Comparison of ENCODE assay signal across 10 mouse cellular contexts in the genomic region with DNA sequence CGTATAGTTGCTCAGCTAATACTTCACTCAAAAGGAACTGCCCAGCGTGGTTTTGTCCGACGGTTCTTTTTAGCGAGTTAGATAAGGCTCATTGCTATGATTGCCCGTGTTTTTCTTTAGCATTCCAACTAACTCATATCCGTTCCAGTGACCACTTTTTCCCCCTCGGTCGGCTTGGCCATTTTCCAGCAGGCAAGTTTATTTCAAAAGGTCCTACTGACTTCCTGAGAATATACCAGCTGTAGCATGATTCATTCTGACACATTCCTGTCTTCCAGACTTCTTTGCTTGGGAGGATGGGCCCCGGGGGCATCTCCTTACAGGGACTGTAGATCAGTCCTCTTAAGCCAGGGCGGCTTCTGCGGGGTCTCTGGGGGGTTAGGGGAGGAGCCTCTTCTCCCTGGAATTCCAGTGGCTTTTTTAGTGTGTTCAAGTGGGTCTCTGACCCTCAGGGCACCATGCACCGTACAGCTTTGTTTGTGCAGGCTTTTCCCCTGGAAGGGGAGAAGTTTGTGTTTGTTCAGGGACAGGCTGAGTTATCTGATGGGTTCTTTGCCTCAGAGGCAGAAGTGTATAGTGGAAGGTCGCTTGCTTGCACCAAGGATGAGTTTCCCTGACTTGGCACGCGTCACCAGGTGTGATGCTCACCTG. TPM values are rescaled to one million over a fixed set of nuclear protein-coding genes. Genes with fewer than 3 reads are reported as not detected.
A peak's percentile ranks its signal among the peaks of the same experiment; 100 is the strongest.
DNase-seq lines count a peak whose midpoint lies in the region; ATAC-seq and TF ChIP-seq lines count a peak whose summit lies in the region.
"Had no signal": no experiment of that assay in that cellular context is flagged by ENCODE, and none has a peak within 500 bp of the region (broad histone marks: within the 10 kb centered on the region; RNA-seq: fewer than 3 reads in every experiment).

No protein-coding gene starts in this region.

- H3K27ac ChIP-seq in heart, embryonic 14.5 days (replicated peaks in 1 of 2; ENCODE audit: control insufficient read depth in 1 of 2, insufficient read depth in 1 of 2, low read depth in 2 of 2, low read length in 2 of 2) = peak overlapping the region; percentile 80 to 85
- peak overlapping the region; percentile 2; the same call in 1 of the 2 replicates for H3K27ac ChIP-seq in limb, embryonic 14.5 days (replicated peaks; ENCODE audit: low read depth, low read length)

- H3K4me1 ChIP-seq in heart, embryonic 14.5 days (ENCODE audit: control insufficient read depth in 2 of 2, insufficient read depth in 2 of 2, low read length in 2 of 2) = peaks cover 43 to 71% of the 10 kb centered on the region in 2 experiments
- peaks cover 33% of the 10 kb centered on the region for H3K4me1 ChIP-seq in limb, embryonic 14.5 days (ENCODE audit: control insufficient read depth, insufficient read depth, low read length)

- peak; percentile 67 for DNase-seq in adrenal gland, adult 2 months
- DNase-seq in adrenal gland, adult 18-20 months (ENCODE audit: low spot score in 2 of 2) = no peak
- peak; percentile 68 for DNase-seq in adrenal gland, postnatal 10 days
- peak; percentile 73 for DNase-seq in limb, embryonic 14.5 days (ENCODE audit: low spot score)
- no peak for DNase-seq in right cerebral cortex, adult 18-20 months
- no peak for DNase-seq in layer of hippocampus, postnatal 36 days
- no peak for DNase-seq in right cerebral cortex, postnatal 25 days

- peak overlapping the region; percentile 45; the same call in 1 of the 2 replicates for H3K9ac ChIP-seq in heart, embryonic 14.5 days (ENCODE audit: low read length)
- no peak overlapping the region for H3K9ac ChIP-seq in limb, embryonic 14.5 days (ENCODE audit: low read depth, low read length, severe bottlenecking)

- H3K36me3 ChIP-seq in heart, embryonic 14.5 days (ENCODE audit: control insufficient read depth, insufficient read depth, low read length) = peaks cover 95% of the 10 kb centered on the region
- H3K36me3 ChIP-seq in limb, embryonic 14.5 days (ENCODE audit: control insufficient read depth, insufficient read depth, low read length) = peaks cover 74% of the 10 kb centered on the region

- ATAC-seq in heart, embryonic 14.5 days (ENCODE audit: insufficient number of reproducible peaks, insufficient read depth, low FRiP score, low read depth) = peak; percentile 56
- peak; percentile 41; the same call in 1 of the 2 replicates for ATAC-seq in limb, embryonic 14.5 days (ENCODE audit: low FRiP score, low read depth)

- H3K4me3 ChIP-seq in heart, embryonic 14.5 days (ENCODE audit: control insufficient read depth in 1 of 2, insufficient read depth in 1 of 2, low read depth in 1 of 2, low read length in 2 of 2) = no peak overlapping the region
- no peak overlapping the region; the same call in 1 of the 2 replicates for H3K4me3 ChIP-seq in limb, embryonic 14.5 days (replicated peaks; ENCODE audit: low read length)
- H3K4me3 ChIP-seq: erythroblast, embryonic 14.5 days had no signal

- peak overlapping the region; percentile 54 for H3K4me2 ChIP-seq in heart, embryonic 14.5 days (ENCODE audit: low read length)
- H3K4me2 ChIP-seq in limb, embryonic 14.5 days (replicated peaks; ENCODE audit: low read depth, low read length, severe bottlenecking) = peak overlapping the region; percentile 22

- TF ChIP-seq POLR2A in limb, embryonic 14.5 days (IDR thresholded peaks at IDR 0.05; ENCODE audit: borderline replicate concordance, extremely low read depth, insufficient read depth, insufficient read length) = no peak

- H3K9me3 ChIP-seq in heart, embryonic 14.5 days (ENCODE audit: control insufficient read depth, low read length) = no peaks in the 10 kb centered on the region
- no peaks in the 10 kb centered on the region for H3K9me3 ChIP-seq in limb, embryonic 14.5 days (ENCODE audit: control insufficient read depth, low read length)

- H3K27me3 ChIP-seq in heart, embryonic 14.5 days (ENCODE audit: control insufficient read depth, insufficient read depth, low read length) = no peaks in the 10 kb centered on the region
- no peaks in the 10 kb centered on the region for H3K27me3 ChIP-seq in limb, embryonic 14.5 days (ENCODE audit: control insufficient read depth, insufficient read depth, low read length)

- WGBS in heart, embryonic 14.5 days = 11% methylated on average over 16 of the region's 16 CpGs
- WGBS in limb, embryonic 14.5 days = 29% methylated on average over 16 of the region's 16 CpGs

RNA-seq across cellular contexts. Expression of a gene that starts 6.5 kb away (rescaled TPM):
- total RNA-seq in adrenal gland, adult 2 months (2021) = 100 to 1,000 TPM; 129 to 147 TPM
- 33.2 and 35.8 TPM in 2 replicates for polyA plus RNA-seq in adrenal gland, adult 2 months (2012; rRNA removed)
- total RNA-seq in adrenal gland, adult 18-20 months (2021) = 100 to 1,000 TPM; 135 to 197 TPM
- total RNA-seq in adrenal gland, postnatal 10 days (2021) = 100 to 1,000 TPM; 147 to 165 TPM
- polyA plus RNA-seq in heart, embryonic 14.5 days (2014; fragmentation: Nextera tagmentation; extraction: Ambion mirVana) = 96.3 and 101 TPM in 2 replicates
- polyA plus RNA-seq in limb, embryonic 14.5 days (2012; rRNA removed) = 69.8 and 76.6 TPM in 2 replicates
- 67.2 and 76.3 TPM in 2 replicates for polyA plus RNA-seq in limb, embryonic 14.5 days (2014; fragmentation: Nextera tagmentation; extraction: Ambion mirVana)
- total RNA-seq in layer of hippocampus, postnatal 36 days (2021) = 10 to 100 TPM; 38.5 to 42.1 TPM

RNA-seq across cellular contexts. Expression of a gene that starts 30.9 kb away (rescaled TPM):
- not detected for total RNA-seq in adrenal gland, adult 2 months (2021)
- polyA plus RNA-seq in adrenal gland, adult 2 months (2012; rRNA removed) = not detected in 2 replicates
- total RNA-seq in adrenal gland, adult 18-20 months (2021) = not detected
- total RNA-seq in adrenal gland, postnatal 10 days (2021) = not detected
- not detected in 2 replicates for polyA plus RNA-seq in heart, embryonic 14.5 days (2014; fragmentation: Nextera tagmentation; extraction: Ambion mirVana)
- polyA plus RNA-seq in limb, embryonic 14.5 days (2012; rRNA removed) = not detected in 2 replicates
- not detected in 2 replicates for polyA plus RNA-seq in limb, embryonic 14.5 days (2014; fragmentation: Nextera tagmentation; extraction: Ambion mirVana)
- total RNA-seq in layer of hippocampus, postnatal 36 days (2021) = not detected
- polyA plus RNA-seq: erythroblast, embryonic 14.5 days; small intestine, adult 2 months had no signal

Comparison
In these comparisons a context has a peak if more than half of its experiments do, and no peak if none do; other contexts are left out.
1. DNase-seq: peak in adrenal gland, adult 2 months (single experiment), adrenal gland, postnatal 10 days (single experiment) and limb, embryonic 14.5 days (single experiment); none in adrenal gland, adult 18-20 months (0 of 2), right cerebral cortex, adult 18-20 months (single experiment), layer of hippocampus, postnatal 36 days (0 of 2) and right cerebral cortex, postnatal 25 days (single experiment).